Mouse (Mus musculus) limb, embryonic 10.5 days (tissue): ENCODE results near the gene Spag16. TPM values are rescaled to one million over a fixed set of nuclear protein-coding genes. Genes with fewer than 3 reads are reported as not detected.

Experiments used
- DNase-seq: peaks from one replicate; pipeline ENCODE4 v3.0.0-alpha.2; 2017; ENCODE audit warnings: low spot score
- H3K27ac ChIP-seq: fragments of 300-500 bp; sonication (generic); 2 replicates; pipeline ENCODE4 v1.5.1; 2016; ENCODE audit warnings: mild to moderate bottlenecking
- H3K27me3 ChIP-seq: fragments of 300-500 bp; sonication (generic); 2 replicates; pipeline ENCODE4 v1.6.1; 2016; ENCODE audit warnings: low read depth, mild to moderate bottlenecking; ENCODE audit not compliant: poor library complexity, severe bottlenecking
- H3K36me3 ChIP-seq: fragments of 300-500 bp; sonication (generic); 2 replicates; pipeline ENCODE4 v1.6.1; 2016; ENCODE audit warnings: mild to moderate bottlenecking, moderate library complexity
- H3K4me1 ChIP-seq: fragments of 300-500 bp; sonication (generic); 2 replicates; pipeline ENCODE4 v1.6.1; 2016
- H3K4me3 ChIP-seq: fragments of 300-500 bp; sonication (generic); 2 replicates; pipeline ENCODE4 v1.5.1; 2016; ENCODE audit warnings: mild to moderate bottlenecking, moderate library complexity
- H3K9me3 ChIP-seq: fragments of 300-500 bp; sonication (generic); replicated peaks from 2 replicates; pipeline ENCODE4 v1.6.1; 2016; ENCODE audit warnings: mild to moderate bottlenecking
- WGBS: fragments of 180-500 bp; shearing (Covaris S2); methylation state at CpG from one replicate; pipeline ENCODE4 v1.1.7; 2016; 5-methylcytosine and 5-hydroxymethylcytosine counted together
- polyA plus RNA-seq: library from polyadenylated mRNA; unstranded; fragments of >200 nt; fragmentation: Nextera tagmentation; extraction: Ambion mirVana; gene quantifications from 2 replicates; pipeline ENCODE4 v1.2.1, GENCODE M21; 2016

Gene Spag16
- polyA plus RNA-seq, 1 experiment from 2014 or later = 2.2 TPM

- WGBS = 80% methylated on average over 3 of the region's 3 CpGs
- no peak for DNase-seq
- H3K27ac ChIP-seq = no peak overlapping the region
These were observed 338.8 kb downstream of the Spag16 start for GRCm38 (mm10) chr1:70165343-70166158.

GRCm38 (mm10) chr1:70180123-70180741 lies 353.5 kb downstream of the Spag16 start:
- no peak overlapping the region for H3K4me3 ChIP-seq
- H3K27ac ChIP-seq = no peak overlapping the region
- no peaks in the 10 kb centered on the region for H3K27me3 ChIP-seq
- no peaks in the 10 kb centered on the region for H3K36me3 ChIP-seq
- 84% methylated on average over 4 of the region's 4 CpGs for WGBS
- no peak for DNase-seq
- H3K9me3 ChIP-seq = no peaks in the 10 kb centered on the region
- no peaks in the 10 kb centered on the region for H3K4me1 ChIP-seq

More at GRCm38 (mm10) chr1:70165343-70166158, 338.8 kb downstream of the Spag16 start:
- no peaks in the 10 kb centered on the region for H3K9me3 ChIP-seq
- no peaks in the 10 kb centered on the region for H3K4me1 ChIP-seq
- no peaks in the 10 kb centered on the region for H3K27me3 ChIP-seq
- H3K4me3 ChIP-seq = no peak overlapping the region
- H3K36me3 ChIP-seq = no peaks in the 10 kb centered on the region

GRCm38 (mm10) chr1:70264815-70265214 lies 438.0 kb downstream of the Spag16 start:
- H3K27me3 ChIP-seq = no peaks in the 10 kb centered on the region
- H3K27ac ChIP-seq = no peak overlapping the region
- no peak overlapping the region for H3K4me3 ChIP-seq
- H3K4me1 ChIP-seq = no peaks in the 10 kb centered on the region
- no peaks in the 10 kb centered on the region for H3K9me3 ChIP-seq
- 80% methylated on average over 9 of the region's 9 CpGs for WGBS
- no peaks in the 10 kb centered on the region for H3K36me3 ChIP-seq
- no peak for DNase-seq

GRCm38 (mm10) chr1:70265920-70266505 lies 439.2 kb downstream of the Spag16 start:
- H3K27me3 ChIP-seq = no peaks in the 10 kb centered on the region
- 91% methylated on average over 5 of the region's 5 CpGs for WGBS
- H3K4me1 ChIP-seq = no peaks in the 10 kb centered on the region
- H3K9me3 ChIP-seq = no peaks in the 10 kb centered on the region
- no peak overlapping the region for H3K4me3 ChIP-seq
- H3K36me3 ChIP-seq = no peaks in the 10 kb centered on the region
- DNase-seq = no peak
- H3K27ac ChIP-seq = no peak overlapping the region

- Histone ChIP-seq H3K4me3 (no peak overlapping the region), H3K4me1 (no peaks in the 10 kb centered on the region), H3K9me3 (no peaks in the 10 kb centered on the region), H3K36me3 (no peaks in the 10 kb centered on the region), H3K27ac (no peak overlapping the region), H3K27me3 (no peaks in the 10 kb centered on the region)
- DNase-seq = no peak
- WGBS = 14% methylated on average over 8 of the region's 8 CpGs
These were observed 443.4 kb downstream of the Spag16 start for GRCm38 (mm10) chr1:70270139-70270538.

GRCm38 (mm10) chr1:70272753-70273152 lies 446.0 kb downstream of the Spag16 start:
- Histone ChIP-seq H3K27me3 (no peaks in the 10 kb centered on the region), H3K27ac (no peak overlapping the region), H3K4me1 (no peaks in the 10 kb centered on the region), H3K4me3 (no peak overlapping the region), H3K9me3 (no peaks in the 10 kb centered on the region), H3K36me3 (no peaks in the 10 kb centered on the region)
- 94% methylated on average over 2 of the region's 2 CpGs for WGBS
- DNase-seq = no peak

GRCm38 (mm10) chr1:70279296-70279695 lies 452.5 kb downstream of the Spag16 start:
- DNase-seq = no peak
- no peaks in the 10 kb centered on the region for H3K27me3 ChIP-seq
- no peaks in the 10 kb centered on the region for H3K4me1 ChIP-seq
- H3K36me3 ChIP-seq = no peaks in the 10 kb centered on the region
- H3K4me3 ChIP-seq = no peak overlapping the region
- 83% methylated on average over 2 of the region's 2 CpGs for WGBS
- no peaks in the 10 kb centered on the region for H3K9me3 ChIP-seq
- no peak overlapping the region for H3K27ac ChIP-seq

GRCm38 (mm10) chr1:70283388-70283787 lies 456.6 kb downstream of the Spag16 start:
- Histone ChIP-seq H3K36me3 (no peaks in the 10 kb centered on the region), H3K4me3 (no peak overlapping the region), H3K27ac (no peak overlapping the region), H3K27me3 (no peaks in the 10 kb centered on the region), H3K9me3 (no peaks in the 10 kb centered on the region), H3K4me1 (no peaks in the 10 kb centered on the region)
- DNase-seq = no peak
- WGBS = 94% methylated on average over 1 of the region's 1 CpGs

- Histone ChIP-seq H3K27me3 (no peaks in the 10 kb centered on the region), H3K36me3 (no peaks in the 10 kb centered on the region), H3K4me3 (no peak overlapping the region), H3K4me1 (no peaks in the 10 kb centered on the region), H3K27ac (no peak overlapping the region), H3K9me3 (no peaks in the 10 kb centered on the region)
- WGBS = 52% methylated on average over 1 of the region's 1 CpGs
- no peak for DNase-seq
These were observed 457.4 kb downstream of the Spag16 start for GRCm38 (mm10) chr1:70284140-70284539.

- no peak overlapping the region for H3K27ac ChIP-seq
- no peaks in the 10 kb centered on the region for H3K9me3 ChIP-seq
- DNase-seq = no peak
- H3K4me3 ChIP-seq = no peak overlapping the region
- H3K4me1 ChIP-seq = no peaks in the 10 kb centered on the region
- WGBS = 89% methylated on average over 13 of the region's 13 CpGs
- H3K36me3 ChIP-seq = no peaks in the 10 kb centered on the region
- H3K27me3 ChIP-seq = no peaks in the 10 kb centered on the region
These were observed 489.5 kb downstream of the Spag16 start for GRCm38 (mm10) chr1:70316128-70316765.

- no peaks in the 10 kb centered on the region for H3K9me3 ChIP-seq
- no peak for DNase-seq
- H3K27me3 ChIP-seq = no peaks in the 10 kb centered on the region
- 80% methylated on average over 4 of the region's 4 CpGs for WGBS
- H3K27ac ChIP-seq = no peak overlapping the region
- no peaks in the 10 kb centered on the region for H3K36me3 ChIP-seq
- no peaks in the 10 kb centered on the region for H3K4me1 ChIP-seq
- no peak overlapping the region for H3K4me3 ChIP-seq
These were observed 494.2 kb downstream of the Spag16 start for GRCm38 (mm10) chr1:70320951-70321350.

- no peak overlapping the region for H3K27ac ChIP-seq
- no peaks in the 10 kb centered on the region for H3K9me3 ChIP-seq
- 85% methylated on average over 2 of the region's 2 CpGs for WGBS
- no peaks in the 10 kb centered on the region for H3K27me3 ChIP-seq
- no peak for DNase-seq
- no peaks in the 10 kb centered on the region for H3K36me3 ChIP-seq
- H3K4me3 ChIP-seq = no peak overlapping the region
- H3K4me1 ChIP-seq = no peaks in the 10 kb centered on the region
These were observed 519.4 kb downstream of the Spag16 start for GRCm38 (mm10) chr1:70346179-70346578.

GRCm38 (mm10) chr1:70351371-70351770 lies 524.6 kb downstream of the Spag16 start:
- WGBS = 83% methylated on average over 3 of the region's 3 CpGs

More at GRCm38 (mm10) chr1:70351371-70351770, 524.6 kb downstream of the Spag16 start:
- H3K4me1 ChIP-seq = no peaks in the 10 kb centered on the region
- DNase-seq = no peak
- H3K9me3 ChIP-seq = no peaks in the 10 kb centered on the region
- H3K27me3 ChIP-seq = no peaks in the 10 kb centered on the region
- no peak overlapping the region for H3K4me3 ChIP-seq
- no peak overlapping the region for H3K27ac ChIP-seq
- H3K36me3 ChIP-seq = no peaks in the 10 kb centered on the region
